Mouse (Mus musculus): ENCODE results near the gene Yipf3.

DNA sequence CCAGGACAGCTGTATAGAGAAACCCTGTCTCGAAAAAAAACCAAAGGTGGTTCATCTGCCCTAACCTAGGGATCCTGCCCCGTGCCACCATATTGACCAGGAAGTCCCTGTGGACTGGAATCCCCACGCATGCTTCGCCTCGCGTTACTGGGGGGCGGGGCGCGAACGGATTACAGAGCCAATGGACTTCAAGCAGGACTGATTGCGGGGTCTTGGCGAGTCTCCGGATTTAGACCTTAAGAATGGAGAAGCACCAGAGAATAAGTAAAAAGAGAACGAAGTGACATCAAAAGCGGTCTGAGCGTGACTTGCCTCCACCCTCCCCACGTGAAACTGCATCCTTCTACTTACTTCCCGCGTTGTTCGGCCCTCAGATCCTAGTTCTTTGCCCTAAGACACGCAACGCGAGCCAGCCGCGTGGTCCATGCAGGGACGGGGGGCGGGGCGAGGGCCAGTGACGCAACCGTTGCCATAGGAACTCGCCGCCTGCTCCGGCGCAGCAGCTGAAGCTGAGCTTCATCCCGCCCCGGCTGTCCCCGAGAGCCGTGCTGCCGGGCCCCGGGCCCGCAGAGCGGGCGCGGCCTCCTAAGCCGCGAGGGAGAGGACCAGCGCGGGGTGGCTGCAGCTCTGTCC, 5.7 kb downstream of the Yipf3 start, which contains the start of gene Lrrc73:
- TF ChIP-seq CTCF (IDR thresholded peaks at IDR 0.05; ENCODE audit: low read depth, low read length) (no peak), POLR2A (IDR thresholded peaks at IDR 0.05; ENCODE audit: insufficient read depth, low read length) (no peak)
